Mouse (Mus musculus): ENCODE data around the gene Ubl7. TPM values are rescaled to one million over a fixed set of nuclear protein-coding genes. Genes with fewer than 3 reads are reported as not detected.

Gene Ubl7
- polyA plus RNA-seq (2015; fragmentation: Nextera tagmentation; extraction: Ambion mirVana): 181 and 183 TPM in 2 replicates

- Histone ChIP-seq H3K27me3 (replicated peaks) (no peaks in the 10 kb centered on the region), H3K4me3 (peak within 1 kb of the TSS; percentile 92), H3K36me3 (replicated peaks) (0 out of 2 replicates have a peak, but pooled peaks cover 7% of the 10 kb centered on the region), H3K27ac (peak within 1 kb of the TSS; percentile 83), H3K9ac (peak within 1 kb of the TSS; percentile 75), H3K9me3 (no peaks in the 10 kb centered on the region), H3K4me2 (peak within 1 kb of the TSS; percentile 91), H3K4me1 (peaks cover 13% of the 10 kb centered on the region)
- under 1% methylated on average over 47 of the region's 47 CpGs for WGBS
- ATAC-seq (replicated peaks): peak; percentile 98
These were observed at the start of gene Ubl7 for GRCm38 (mm10) chr9:57910254-57911160. Gene Ubl7, plus strand, starts transcription at chr9:57910979.

- 31% methylated on average over 9 of the region's 9 CpGs for WGBS
- H3K9me3 ChIP-seq: no peaks in the 10 kb centered on the region
- H3K27me3 ChIP-seq (replicated peaks): no peaks in the 10 kb centered on the region
- 0 out of 2 replicates have a peak overlapping the region, but pooled peaks have one; percentile 30 for H3K27ac ChIP-seq
- peak overlapping the region; percentile 26; the same call in 1 of the 2 replicates for H3K4me2 ChIP-seq
- no peaks in the 10 kb centered on the region for H3K36me3 ChIP-seq (replicated peaks)
- H3K4me3 ChIP-seq: no peak overlapping the region
- peaks cover 9% of the 10 kb centered on the region for H3K4me1 ChIP-seq
- no peak overlapping the region; the same call in 1 of the 2 replicates for H3K9ac ChIP-seq
- peak; percentile 73 for ATAC-seq (replicated peaks)
These were observed 48.8 kb upstream of the Ubl7 start for GRCm38 (mm10) chr9:57861951-57862471.

- no peak for ATAC-seq (replicated peaks)
- Histone ChIP-seq H3K9ac (no peak overlapping the region), H3K4me2 (no peak overlapping the region), H3K36me3 (replicated peaks) (no peaks in the 10 kb centered on the region), H3K4me3 (no peak overlapping the region), H3K27ac (no peak overlapping the region), H3K9me3 (no peaks in the 10 kb centered on the region), H3K4me1 (peaks cover 9% of the 10 kb centered on the region), H3K27me3 (replicated peaks) (no peaks in the 10 kb centered on the region)
These were observed 46.4 kb upstream of the Ubl7 start for GRCm38 (mm10) chr9:57864336-57864735.

- H3K36me3 ChIP-seq (replicated peaks): no peaks in the 10 kb centered on the region
- H3K4me2 ChIP-seq: no peak overlapping the region
- 87% methylated on average over 7 of the region's 7 CpGs for WGBS
- no peak for ATAC-seq (replicated peaks)
- no peak overlapping the region for H3K9ac ChIP-seq
- no peaks in the 10 kb centered on the region for H3K9me3 ChIP-seq
- H3K27ac ChIP-seq: no peak overlapping the region
- no peaks in the 10 kb centered on the region for H3K27me3 ChIP-seq (replicated peaks)
- no peak overlapping the region for H3K4me3 ChIP-seq
- H3K4me1 ChIP-seq: peaks cover 8% of the 10 kb centered on the region
These were observed 44.2 kb upstream of the Ubl7 start for GRCm38 (mm10) chr9:57866530-57866929.

GRCm38 (mm10) chr9:57867236-57867635 is 43.5 kb upstream of the Ubl7 start:
- H3K9me3 ChIP-seq: no peaks in the 10 kb centered on the region
- WGBS: 92% methylated on average over 4 of the region's 4 CpGs
- H3K4me2 ChIP-seq: no peak overlapping the region

GRCm38 (mm10) chr9:57867880-57868279 is 42.9 kb upstream of the Ubl7 start:
- Histone ChIP-seq H3K9me3 (no peaks in the 10 kb centered on the region), H3K4me1 (no peaks in the 10 kb centered on the region), H3K4me3 (no peak overlapping the region), H3K27ac (no peak overlapping the region), H3K36me3 (replicated peaks) (no peaks in the 10 kb centered on the region), H3K9ac (no peak overlapping the region), H3K27me3 (replicated peaks) (no peaks in the 10 kb centered on the region), H3K4me2 (no peak overlapping the region)
- no peak for ATAC-seq (replicated peaks)
- WGBS: 81% methylated on average over 5 of the region's 5 CpGs

More at GRCm38 (mm10) chr9:57867236-57867635, 43.5 kb upstream of the Ubl7 start:
- no peaks in the 10 kb centered on the region for H3K27me3 ChIP-seq (replicated peaks)
- no peak overlapping the region for H3K4me3 ChIP-seq
- H3K27ac ChIP-seq: no peak overlapping the region
- no peaks in the 10 kb centered on the region for H3K36me3 ChIP-seq (replicated peaks)
- H3K9ac ChIP-seq: no peak overlapping the region
- no peak for ATAC-seq (replicated peaks)
- peaks cover under 1% of the 10 kb centered on the region for H3K4me1 ChIP-seq

- no peak overlapping the region for H3K27ac ChIP-seq
- ATAC-seq (replicated peaks): no peak
- 85% methylated on average over 6 of the region's 6 CpGs for WGBS
- no peaks in the 10 kb centered on the region for H3K9me3 ChIP-seq
- H3K4me1 ChIP-seq: no peaks in the 10 kb centered on the region
- H3K9ac ChIP-seq: no peak overlapping the region
- no peaks in the 10 kb centered on the region for H3K36me3 ChIP-seq (replicated peaks)
- no peak overlapping the region for H3K4me2 ChIP-seq
- no peak overlapping the region for H3K4me3 ChIP-seq
- no peaks in the 10 kb centered on the region for H3K27me3 ChIP-seq (replicated peaks)
These were observed 42.0 kb upstream of the Ubl7 start for GRCm38 (mm10) chr9:57868767-57869166.

- Histone ChIP-seq H3K36me3 (replicated peaks) (no peaks in the 10 kb centered on the region), H3K9ac (no peak overlapping the region), H3K4me1 (no peaks in the 10 kb centered on the region), H3K4me3 (no peak overlapping the region), H3K9me3 (no peaks in the 10 kb centered on the region), H3K27ac (no peak overlapping the region), H3K4me2 (no peak overlapping the region), H3K27me3 (replicated peaks) (no peaks in the 10 kb centered on the region)
- 27% methylated on average over 2 of the region's 2 CpGs for WGBS
- ATAC-seq (replicated peaks): no peak
These were observed 40.4 kb upstream of the Ubl7 start for GRCm38 (mm10) chr9:57870273-57870816.

- Histone ChIP-seq H3K4me2 (no peak overlapping the region), H3K4me3 (no peak overlapping the region), H3K27ac (no peak overlapping the region), H3K4me1 (no peaks in the 10 kb centered on the region), H3K27me3 (replicated peaks) (no peaks in the 10 kb centered on the region), H3K9ac (no peak overlapping the region), H3K9me3 (no peaks in the 10 kb centered on the region), H3K36me3 (replicated peaks) (no peaks in the 10 kb centered on the region)
- WGBS: 77% methylated on average over 5 of the region's 5 CpGs
- ATAC-seq (replicated peaks): no peak
These were observed 36.6 kb upstream of the Ubl7 start for GRCm38 (mm10) chr9:57874134-57874533.

GRCm38 (mm10) chr9:57874994-57875393 is 35.8 kb upstream of the Ubl7 start:
- H3K36me3 ChIP-seq (replicated peaks): no peaks in the 10 kb centered on the region
- no peaks in the 10 kb centered on the region for H3K27me3 ChIP-seq (replicated peaks)
- H3K4me3 ChIP-seq: no peak overlapping the region
- no peak overlapping the region for H3K4me2 ChIP-seq
- WGBS: 74% methylated on average over 3 of the region's 3 CpGs
- no peaks in the 10 kb centered on the region for H3K9me3 ChIP-seq
- H3K4me1 ChIP-seq: no peaks in the 10 kb centered on the region
- no peak overlapping the region for H3K9ac ChIP-seq
- ATAC-seq (replicated peaks): no peak
- no peak overlapping the region for H3K27ac ChIP-seq

GRCm38 (mm10) chr9:57879213-57879612 is 31.6 kb upstream of the Ubl7 start:
- no peak overlapping the region for H3K4me2 ChIP-seq
- H3K27ac ChIP-seq: no peak overlapping the region
- no peak overlapping the region for H3K9ac ChIP-seq
- no peak for ATAC-seq (replicated peaks)
- H3K27me3 ChIP-seq (replicated peaks): no peaks in the 10 kb centered on the region
- 50% methylated on average over 3 of the region's 3 CpGs for WGBS
- no peaks in the 10 kb centered on the region for H3K36me3 ChIP-seq (replicated peaks)
- no peaks in the 10 kb centered on the region for H3K4me1 ChIP-seq
- no peak overlapping the region for H3K4me3 ChIP-seq
- no peaks in the 10 kb centered on the region for H3K9me3 ChIP-seq

- no peaks in the 10 kb centered on the region for H3K9me3 ChIP-seq
- 20% methylated on average over 4 of the region's 4 CpGs for WGBS
- no peaks in the 10 kb centered on the region for H3K36me3 ChIP-seq (replicated peaks)
- ATAC-seq (replicated peaks): no peak
- H3K9ac ChIP-seq: no peak overlapping the region
- no peaks in the 10 kb centered on the region for H3K4me1 ChIP-seq
- no peak overlapping the region for H3K4me3 ChIP-seq
- H3K4me2 ChIP-seq: no peak overlapping the region
- H3K27ac ChIP-seq: no peak overlapping the region
- H3K27me3 ChIP-seq (replicated peaks): no peaks in the 10 kb centered on the region
These were observed 30.5 kb upstream of the Ubl7 start for GRCm38 (mm10) chr9:57880278-57880677.

All from midbrain, embryonic 15.5 days (tissue).